Mouse (Mus musculus) neural tube, embryonic 12.5 days (tissue): Measurements from ENCODE around the gene Tomm40l. TPM values are rescaled to one million over a fixed set of nuclear protein-coding genes. Genes with fewer than 3 reads are reported as not detected.

Experiments used
- ATAC-seq: fragments of 200-750 bp; cut with Nextera tagmentation; 2 replicates; pipeline ENCODE4 v1.8.0; 2017; ENCODE audit warnings: low read depth, mild to moderate bottlenecking, moderate TSS enrichment, moderate library complexity; ENCODE audit not compliant: low FRiP score
- H3K27ac ChIP-seq: fragments of 300-500 bp; sonication (generic); 2 replicates; pipeline ENCODE4 v1.5.1; 2016
- H3K27me3 ChIP-seq: fragments of 300-500 bp; sonication (generic); replicated peaks from 2 replicates; pipeline ENCODE4 v1.6.1; 2016; ENCODE audit warnings: mild to moderate bottlenecking
- H3K36me3 ChIP-seq: fragments of 300-500 bp; sonication (generic); 2 replicates; pipeline ENCODE4 v1.6.1; 2016; ENCODE audit warnings: mild to moderate bottlenecking
- H3K4me1 ChIP-seq: fragments of 300-500 bp; sonication (generic); 2 replicates; pipeline ENCODE4 v1.6.1; 2016
- H3K4me2 ChIP-seq: fragments of 300-500 bp; sonication (generic); replicated peaks from 2 replicates; pipeline ENCODE4 v1.6.1; 2016; ENCODE audit warnings: mild to moderate bottlenecking
- H3K4me3 ChIP-seq: fragments of 300-500 bp; sonication (generic); 2 replicates; pipeline ENCODE4 v1.5.1; 2016
- H3K9ac ChIP-seq: fragments of 300-500 bp; sonication (generic); 2 replicates; pipeline ENCODE4 v1.6.1; 2016; ENCODE audit warnings: mild to moderate bottlenecking
- H3K9me3 ChIP-seq: fragments of 300-500 bp; sonication (generic); 2 replicates; pipeline ENCODE4 v1.6.1; 2016; ENCODE audit warnings: mild to moderate bottlenecking
- WGBS: fragments of 180-500 bp; shearing (Covaris S2); methylation state at CpG from one replicate; pipeline ENCODE4 v1.1.7; 2016; 5-methylcytosine and 5-hydroxymethylcytosine counted together
- polyA plus RNA-seq: library from polyadenylated mRNA; unstranded; fragments of >200 nt; fragmentation: Nextera tagmentation; extraction: Ambion mirVana; gene quantifications from 2 replicates; pipeline ENCODE4 v1.2.1, GENCODE M21; 2016

Tomm40l gene
- polyA plus RNA-seq, 1 experiment from 2014 or later: 30.1 TPM

DNA sequence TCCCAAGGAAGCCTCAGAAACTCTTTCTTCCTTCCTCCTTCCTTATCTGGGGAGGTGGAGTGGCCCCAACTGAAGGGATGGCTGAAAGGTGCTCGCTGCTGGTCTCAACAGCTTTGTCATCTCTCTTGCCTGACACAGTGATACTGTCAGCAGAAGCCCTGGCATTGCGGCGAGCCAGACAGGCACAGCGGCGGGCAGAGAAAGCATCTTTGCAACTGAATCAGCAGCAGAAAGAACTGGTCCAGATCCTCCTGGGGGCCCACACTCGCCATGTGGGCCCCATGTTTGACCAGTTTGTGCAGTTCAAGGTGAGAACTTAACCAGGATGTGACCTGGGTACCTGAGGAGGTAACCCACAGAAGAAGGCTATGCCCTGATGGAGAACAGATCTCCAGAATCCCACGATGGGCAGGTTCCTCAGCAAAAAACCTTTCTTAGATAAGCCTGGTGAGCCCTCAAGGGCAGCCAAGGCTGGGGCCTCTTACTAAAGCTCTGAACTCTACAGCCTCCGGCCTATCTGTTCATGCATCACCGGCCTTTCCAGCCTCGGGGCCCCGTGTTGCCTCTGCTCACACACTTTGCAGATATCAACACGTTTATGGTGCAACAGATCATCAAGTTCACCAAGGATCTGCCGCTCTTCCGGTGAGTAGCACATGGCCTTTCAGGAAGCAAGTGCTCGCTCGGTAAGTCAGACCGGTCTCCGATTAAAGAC, 5.9 kb downstream of the Tomm40l start:
- H3K4me2 ChIP-seq: no peak overlapping the region
- no peak overlapping the region for H3K27ac ChIP-seq
- peaks cover 5% of the 10 kb centered on the region for H3K4me1 ChIP-seq
- ATAC-seq: no peak
- peaks cover 16% of the 10 kb centered on the region; the same call in 1 of the 2 replicates for H3K36me3 ChIP-seq
- H3K9me3 ChIP-seq: no peaks in the 10 kb centered on the region
- no peak overlapping the region for H3K4me3 ChIP-seq
- no peaks in the 10 kb centered on the region for H3K27me3 ChIP-seq
- H3K9ac ChIP-seq: no peak overlapping the region
- WGBS: 88% methylated on average over 18 of the region's 18 CpGs

DNA sequence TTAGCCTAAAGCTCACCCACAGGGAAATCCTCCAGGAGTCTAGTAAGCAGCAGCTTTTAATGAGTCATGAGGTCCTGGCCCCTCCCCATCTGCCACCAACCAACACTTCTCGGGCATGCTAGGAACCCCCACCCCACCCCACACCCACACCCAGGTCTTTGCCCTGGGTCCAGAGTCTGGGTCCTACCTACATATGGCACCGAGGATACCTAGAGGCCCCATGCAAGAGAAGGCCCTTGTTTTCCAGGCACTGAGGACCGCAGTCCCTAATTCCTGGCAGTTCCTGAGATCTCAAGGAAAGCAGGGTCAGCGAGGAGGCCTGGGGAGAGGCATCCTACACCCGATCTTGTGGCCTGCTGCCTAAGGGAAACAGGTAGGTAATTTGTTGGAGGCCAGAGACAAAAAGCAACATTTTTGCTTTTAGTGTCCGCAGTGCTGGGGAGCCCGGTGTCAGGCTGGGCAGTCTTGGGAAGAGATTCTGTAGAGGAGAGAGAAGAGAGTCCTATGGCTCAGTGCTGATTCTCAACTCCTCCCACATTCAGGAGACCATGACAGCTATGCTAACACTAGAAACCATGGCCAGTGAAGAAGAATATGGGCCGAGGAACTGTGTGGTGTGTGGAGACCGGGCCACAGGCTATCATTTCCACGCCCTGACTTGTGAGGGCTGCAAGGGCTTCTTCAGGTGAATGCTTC, 8.4 kb downstream of the Tomm40l start, which contains the start of gene Nr1i3:
Gene Nr1i3 (plus strand): TSS at position 170 of the 696 bp plus-strand sequence.
- H3K4me2 ChIP-seq: no peak within 1 kb of the TSS
- no peaks in the 10 kb centered on the region for H3K27me3 ChIP-seq

DNA sequence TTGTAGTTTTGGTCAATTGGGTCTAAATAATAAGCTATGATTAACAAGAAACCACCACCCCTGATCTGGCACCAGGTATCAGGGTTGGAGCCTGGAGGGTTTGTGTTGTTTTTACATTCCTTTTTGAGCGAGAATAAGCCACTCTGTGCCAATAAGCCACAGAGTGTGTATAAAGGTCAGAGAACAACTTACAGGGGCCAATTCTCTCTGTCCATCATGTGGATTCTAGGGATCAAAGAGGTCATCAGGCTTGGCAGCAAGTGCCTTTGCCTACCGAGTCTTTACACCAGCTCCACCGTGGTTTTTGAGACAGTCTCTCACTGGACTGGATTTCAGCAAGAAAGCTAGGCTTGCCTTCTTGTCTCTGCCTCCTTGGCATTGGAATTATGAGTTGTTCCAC, 9.5 kb downstream of the Tomm40l start:
- H3K27me3 ChIP-seq: no peaks in the 10 kb centered on the region
- ATAC-seq: no peak
- H3K36me3 ChIP-seq: no peaks in the 10 kb centered on the region
- no peak overlapping the region for H3K9ac ChIP-seq
- no peak overlapping the region for H3K4me3 ChIP-seq
- no peaks in the 10 kb centered on the region for H3K4me1 ChIP-seq
- H3K9me3 ChIP-seq: no peaks in the 10 kb centered on the region
- H3K4me2 ChIP-seq: no peak overlapping the region
- WGBS: 63% methylated on average over 3 of the region's 3 CpGs
- H3K27ac ChIP-seq: no peak overlapping the region

More for the DNA sequence above, 8.4 kb downstream of the Tomm40l start, which contains the start of gene Nr1i3:
- ATAC-seq: no peak
- 79% methylated on average over 10 of the region's 10 CpGs for WGBS
- no peak within 1 kb of the TSS for H3K27ac ChIP-seq
- no peak within 1 kb of the TSS for H3K9ac ChIP-seq
- no peaks in the 10 kb centered on the region for H3K4me1 ChIP-seq
- no peak within 1 kb of the TSS for H3K4me3 ChIP-seq
- H3K9me3 ChIP-seq: no peaks in the 10 kb centered on the region
- peaks cover 3% of the 10 kb centered on the region; the same call in 1 of the 2 replicates for H3K36me3 ChIP-seq

DNA sequence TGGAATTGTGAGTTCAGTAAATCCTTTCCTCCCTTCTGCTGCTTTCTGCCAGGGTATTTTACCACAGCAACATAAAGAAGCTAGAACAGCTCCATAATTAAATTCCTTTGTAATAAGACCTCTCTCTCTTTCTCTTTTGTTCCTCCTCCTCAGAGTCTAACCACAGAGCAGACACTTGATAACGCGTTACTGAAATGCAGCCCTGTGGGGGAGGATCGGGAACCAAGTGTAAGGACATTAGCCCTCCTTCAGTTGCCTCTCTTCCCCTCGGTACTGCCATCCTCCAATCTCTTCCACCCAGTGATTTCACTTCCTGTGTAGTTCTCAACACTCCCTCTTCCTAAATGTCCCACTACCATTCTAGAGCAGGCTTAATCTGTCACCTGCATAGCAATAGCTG, 12.9 kb downstream of the Tomm40l start:
- no peaks in the 10 kb centered on the region for H3K9me3 ChIP-seq
- H3K9ac ChIP-seq: no peak overlapping the region
- H3K27me3 ChIP-seq: no peaks in the 10 kb centered on the region
- H3K4me3 ChIP-seq: no peak overlapping the region
- H3K36me3 ChIP-seq: no peaks in the 10 kb centered on the region
- no peak for ATAC-seq
- no peak overlapping the region for H3K27ac ChIP-seq
- H3K4me2 ChIP-seq: no peak overlapping the region
- H3K4me1 ChIP-seq: no peaks in the 10 kb centered on the region
- 27% methylated on average over 4 of the region's 4 CpGs for WGBS

DNA sequence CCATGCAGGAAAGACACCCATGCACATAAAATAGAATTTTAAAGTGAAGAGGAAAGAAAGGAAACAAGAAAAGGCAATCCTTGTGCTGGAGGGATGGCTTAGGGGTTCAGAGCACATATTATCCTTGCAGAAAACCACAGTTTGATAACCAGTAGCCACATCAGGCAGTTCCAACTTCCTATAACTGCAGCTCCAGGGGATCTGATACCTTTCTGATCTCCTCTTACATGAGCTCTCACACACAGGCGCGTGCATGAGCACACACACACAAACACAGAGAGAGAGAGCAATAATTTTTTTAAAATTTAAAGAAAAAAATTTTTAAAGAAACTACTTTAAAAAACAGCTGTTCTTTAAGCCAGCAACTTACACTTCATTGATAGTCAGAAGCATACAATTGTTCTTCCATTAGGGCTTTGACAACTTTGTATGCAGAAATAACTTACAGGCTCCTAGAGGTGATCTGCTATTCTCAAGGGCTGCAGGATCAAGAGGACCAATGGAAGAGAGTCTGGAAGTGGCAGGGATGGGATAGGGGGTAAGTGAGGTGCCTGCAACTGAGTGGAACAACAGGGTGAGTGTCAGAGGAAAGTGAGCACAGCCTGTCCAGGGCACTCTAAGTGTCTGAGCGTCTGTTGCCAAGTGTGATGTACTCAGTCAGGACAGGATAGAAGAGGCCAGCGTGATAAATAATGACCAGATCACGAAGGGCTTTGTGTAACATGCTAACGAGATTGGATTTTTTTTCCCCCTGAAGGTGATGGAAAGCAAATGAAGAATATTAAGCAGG, 16.4 kb downstream of the Tomm40l start:
- no peaks in the 10 kb centered on the region for H3K4me1 ChIP-seq
- no peaks in the 10 kb centered on the region for H3K27me3 ChIP-seq
- H3K27ac ChIP-seq: no peak overlapping the region
- 67% methylated on average over 6 of the region's 6 CpGs for WGBS
- H3K4me2 ChIP-seq: no peak overlapping the region
- no peak overlapping the region for H3K4me3 ChIP-seq
- H3K36me3 ChIP-seq: no peaks in the 10 kb centered on the region
- H3K9ac ChIP-seq: no peak overlapping the region
- H3K9me3 ChIP-seq: no peaks in the 10 kb centered on the region
- ATAC-seq: no peak

DNA sequence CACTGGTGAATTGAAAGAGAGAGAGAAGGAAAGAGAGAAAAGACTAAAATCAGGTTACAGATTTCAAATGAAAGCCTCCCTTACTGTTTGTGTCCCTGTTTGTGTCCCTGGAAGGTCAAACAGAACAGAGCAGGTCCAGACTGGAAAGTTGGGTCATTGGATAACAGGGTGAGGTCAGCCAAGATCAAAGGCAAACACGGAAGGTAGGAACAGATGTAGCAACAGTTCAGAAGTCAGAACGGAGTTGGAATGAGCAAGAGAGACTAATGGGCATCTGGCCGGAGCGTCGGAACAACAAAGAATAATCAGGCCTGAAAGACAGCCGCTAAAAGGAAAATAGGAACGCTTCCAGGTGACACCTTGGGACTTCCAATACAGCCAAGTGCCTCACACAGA, 18.1 kb downstream of the Tomm40l start:
- H3K4me2 ChIP-seq: no peak overlapping the region
- H3K4me1 ChIP-seq: no peaks in the 10 kb centered on the region
- 74% methylated on average over 7 of the region's 7 CpGs for whole genome bisulfite sequencing
- H3K9ac ChIP-seq: no peak overlapping the region
- H3K4me3 ChIP-seq: no peak overlapping the region
- no peaks in the 10 kb centered on the region for H3K9me3 ChIP-seq
- ATAC-seq: no peak
- H3K27ac ChIP-seq: no peak overlapping the region
- no peaks in the 10 kb centered on the region for H3K27me3 ChIP-seq
- H3K36me3 ChIP-seq: no peaks in the 10 kb centered on the region

DNA sequence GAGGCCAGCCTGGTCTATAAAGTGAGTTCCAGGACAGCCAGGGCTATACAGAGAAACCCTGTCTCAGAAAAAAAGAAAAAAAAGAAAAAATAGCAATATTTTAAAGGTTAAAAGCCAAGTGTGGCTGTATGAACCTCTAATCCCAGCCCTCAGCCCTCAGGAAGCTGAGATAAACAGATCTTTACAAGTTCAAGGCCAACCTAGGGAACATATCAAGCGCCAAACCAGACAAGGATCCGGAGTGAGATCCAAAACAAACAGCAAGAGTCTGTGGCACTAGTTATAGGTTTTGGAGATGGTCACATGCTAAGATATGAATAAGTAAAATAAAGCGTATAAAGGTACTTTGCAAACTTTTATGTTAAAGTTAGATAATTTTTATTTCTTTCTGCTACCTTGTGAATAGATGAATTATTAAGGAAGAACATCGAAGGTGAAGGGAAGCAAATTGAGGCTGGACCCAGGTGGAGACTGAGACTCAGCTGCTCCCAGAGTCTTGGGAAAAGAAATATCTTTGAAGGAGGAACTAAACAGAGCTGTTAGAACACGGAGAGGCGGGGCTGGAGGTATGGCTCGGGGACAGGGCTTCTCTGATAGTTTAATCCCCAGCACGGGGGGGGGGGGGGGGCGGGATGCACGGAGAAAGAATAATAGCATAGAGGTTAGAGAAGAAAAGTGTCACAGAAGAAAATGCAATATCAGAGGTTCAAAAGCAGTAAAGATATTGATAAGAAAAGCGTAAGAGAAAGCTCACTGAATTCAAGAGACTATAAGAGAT, 18.7 kb downstream of the Tomm40l start:
- no peak for ATAC-seq
- Histone ChIP-seq H3K4me2 (no peak overlapping the region), H3K4me3 (no peak overlapping the region), H3K4me1 (no peaks in the 10 kb centered on the region), H3K27ac (no peak overlapping the region), H3K27me3 (no peaks in the 10 kb centered on the region), H3K9me3 (no peaks in the 10 kb centered on the region), H3K9ac (no peak overlapping the region), H3K36me3 (no peaks in the 10 kb centered on the region)
- 61% methylated on average over 11 of the region's 11 CpGs for WGBS

DNA sequence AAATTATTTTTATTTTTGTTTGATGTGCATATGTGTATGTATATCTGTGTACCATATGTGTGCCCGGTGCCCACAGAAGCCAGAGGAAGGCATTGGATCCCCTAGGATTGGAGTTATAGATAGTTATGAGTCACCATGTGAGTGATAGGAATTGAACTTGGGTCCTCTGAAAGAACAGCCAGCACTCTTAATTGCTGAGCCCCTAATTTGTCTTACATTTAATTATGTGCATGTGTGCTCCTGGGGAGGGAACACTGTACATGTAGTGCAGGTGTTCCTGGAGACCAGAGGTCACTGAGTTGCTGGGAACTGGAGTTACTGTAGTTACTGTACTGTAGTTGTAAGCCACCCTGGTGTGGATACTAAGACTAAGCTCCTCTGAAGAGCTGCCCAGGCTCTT, 21.5 kb downstream of the Tomm40l start:
- Histone ChIP-seq H3K4me3 (no peak overlapping the region), H3K4me2 (no peak overlapping the region), H3K9me3 (no peaks in the 10 kb centered on the region), H3K27ac (no peak overlapping the region), H3K27me3 (peaks cover 14% of the 10 kb centered on the region), H3K36me3 (no peaks in the 10 kb centered on the region), H3K4me1 (peaks cover 6% of the 10 kb centered on the region), H3K9ac (no peak overlapping the region)
- ATAC-seq: no peak
- 94% methylated on average over 1 of the region's 1 CpGs for WGBS

DNA sequence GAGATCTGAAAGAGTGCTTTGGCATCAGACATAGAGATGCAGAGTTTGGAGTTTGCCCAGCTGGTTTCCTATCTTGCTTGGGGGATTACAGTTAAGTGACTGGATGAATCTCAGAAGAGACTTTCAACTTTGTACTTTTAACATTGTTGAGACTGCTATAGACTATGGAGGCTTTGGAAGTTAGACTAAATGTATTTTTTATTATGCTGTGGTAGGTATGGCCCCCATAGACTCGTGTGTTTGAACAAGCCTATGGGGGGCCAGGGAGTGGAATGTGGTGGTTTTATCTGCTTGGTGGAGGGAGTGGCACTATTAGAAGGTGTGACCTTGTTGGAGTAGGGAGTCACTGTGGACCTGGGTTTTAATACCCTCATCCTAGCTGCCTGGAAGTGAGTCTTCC, 22.8 kb downstream of the Tomm40l start:
- Histone ChIP-seq H3K4me2 (no peak overlapping the region), H3K36me3 (no peaks in the 10 kb centered on the region), H3K4me1 (peaks cover 14% of the 10 kb centered on the region), H3K27me3 (peaks cover 26% of the 10 kb centered on the region), H3K4me3 (no peak overlapping the region), H3K9me3 (no peaks in the 10 kb centered on the region), H3K27ac (no peak overlapping the region), H3K9ac (no peak overlapping the region)
- no peak for ATAC-seq
- 47% methylated on average over 1 of the region's 1 CpGs for whole genome bisulfite sequencing

DNA sequence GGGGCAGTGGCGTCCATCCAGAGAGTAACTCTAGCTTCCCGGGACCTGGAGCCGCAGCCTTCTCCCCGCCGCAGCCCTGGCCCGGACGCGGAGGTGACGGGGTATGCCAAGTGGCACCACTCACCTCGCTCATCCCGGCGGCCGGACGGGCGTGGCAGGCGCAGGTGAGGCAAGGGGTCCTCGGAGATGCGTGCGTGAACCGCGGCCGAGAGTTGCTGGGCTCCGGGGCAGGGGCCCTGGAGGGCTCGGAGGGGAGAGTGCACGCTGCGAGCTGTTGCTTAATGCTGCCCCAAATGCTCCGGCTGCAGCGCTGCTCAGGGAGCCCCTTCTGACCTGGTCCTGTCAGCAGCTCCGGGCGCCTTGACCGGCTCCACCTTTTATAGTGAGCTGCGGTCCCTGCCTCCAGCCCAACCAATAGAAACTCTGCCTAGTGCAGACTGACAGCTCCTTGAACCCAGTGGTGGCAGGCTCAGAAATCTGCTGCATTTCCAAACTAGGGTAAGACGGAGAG, 26.4 kb downstream of the Tomm40l start, which contains the start of gene Pcp4l1:
Gene Pcp4l1 (minus strand): TSS at position 382 of the 511 bp plus-strand sequence.
- WGBS: under 1% methylated on average over 33 of the region's 33 CpGs
- Histone ChIP-seq H3K36me3 (no peaks in the 10 kb centered on the region), H3K4me3 (peak within 1 kb of the TSS; percentile 50)

DNA sequence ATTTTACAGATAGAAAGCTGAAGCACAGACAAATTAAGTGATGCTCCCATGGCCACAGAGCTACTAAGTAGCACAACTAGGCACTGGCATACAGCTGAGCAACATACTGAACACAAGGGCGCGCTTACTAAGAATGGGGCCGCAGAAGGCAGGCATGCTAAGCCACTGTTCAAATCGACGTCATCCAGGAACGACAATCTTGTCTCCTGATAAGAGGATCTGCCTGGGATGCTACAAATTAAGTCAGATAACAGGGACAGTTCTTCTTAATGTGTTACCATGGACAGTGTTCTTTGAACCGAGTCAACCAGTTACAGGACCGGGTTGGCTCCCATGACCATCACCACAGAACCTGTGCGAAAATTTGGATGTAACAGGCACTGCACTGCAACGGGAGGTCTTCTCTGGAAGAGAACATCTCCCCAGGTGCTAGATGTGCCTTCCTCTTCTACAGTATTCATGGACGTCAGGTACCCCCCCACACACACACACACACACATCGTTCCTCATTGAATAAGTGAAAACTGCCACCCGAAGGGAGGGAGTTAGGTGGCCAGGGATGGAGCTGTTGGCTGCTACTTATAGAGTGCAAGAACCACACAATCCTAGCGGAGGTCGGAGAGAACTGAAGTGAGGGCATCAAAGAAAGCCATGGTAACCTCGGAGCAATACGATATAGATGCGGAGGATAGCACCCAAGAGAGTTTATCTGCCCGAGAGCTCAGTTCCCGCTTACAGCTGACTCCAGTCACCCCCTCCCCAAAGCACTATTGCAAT, 27.1 kb downstream of the Tomm40l start:
- peaks cover 40% of the 10 kb centered on the region for H3K27me3 ChIP-seq
- no peak overlapping the region for H3K27ac ChIP-seq
- H3K4me2 ChIP-seq: peak overlapping the region; percentile 93
- H3K9me3 ChIP-seq: no peaks in the 10 kb centered on the region
- peak overlapping the region; percentile 51; the same call in 1 of the 2 replicates for H3K9ac ChIP-seq
- H3K4me1 ChIP-seq: peaks cover 35% of the 10 kb centered on the region
- no peak for ATAC-seq
- no peaks in the 10 kb centered on the region for H3K36me3 ChIP-seq
- 5% methylated on average over 20 of the region's 20 CpGs for WGBS
- H3K4me3 ChIP-seq: peak overlapping the region; percentile 50

More for the DNA sequence above, 26.4 kb downstream of the Tomm40l start, which contains the start of gene Pcp4l1:
- peaks cover 40% of the 10 kb centered on the region for H3K27me3 ChIP-seq
- ATAC-seq: peak; percentile 66; the same call in 1 of the 2 replicates
- peak within 1 kb of the TSS; percentile 93 for H3K4me2 ChIP-seq
- H3K9me3 ChIP-seq: no peaks in the 10 kb centered on the region
- peaks cover 35% of the 10 kb centered on the region for H3K4me1 ChIP-seq
- peak within 1 kb of the TSS; percentile 51 for H3K9ac ChIP-seq
- H3K27ac ChIP-seq: no peak within 1 kb of the TSS
